Mouse (Mus musculus): Measurements from ENCODE around the gene Tmem97. TPM values are rescaled to one million over a fixed set of nuclear protein-coding genes. Genes with fewer than 3 reads are reported as not detected.

The Tmem97 gene
- polyA plus RNA-seq, 1 experiment from 2014 or later: 75.5 TPM

- Histone ChIP-seq H3K27ac (ENCODE audit: low read depth, low read length) (no peak overlapping the region), H3K4me1 (ENCODE audit: control insufficient read depth, insufficient read depth, low read length) (peaks cover 13% of the 10 kb centered on the region), H3K4me2 (no peak overlapping the region), H3K4me3 (ENCODE audit: low read depth, low read length) (no peak overlapping the region), H3K9me3 (ENCODE audit: control insufficient read depth, low read length) (no peaks in the 10 kb centered on the region), H3K9ac (ENCODE audit: low read length) (no peak overlapping the region), H3K27me3 (ENCODE audit: control insufficient read depth, insufficient read depth, low read length) (no peaks in the 10 kb centered on the region), H3K36me3 (ENCODE audit: control insufficient read depth, insufficient read depth, low read length) (peaks cover 2% of the 10 kb centered on the region; the same call in 1 of the 2 replicates)
- no peak for DNase-seq (ENCODE audit: low spot score, missing footprints)
- 82% methylated on average over 5 of the region's 5 CpGs for WGBS
- no peak for ATAC-seq (ENCODE audit: low FRiP score)
Measured at GRCm38 (mm10) chr11:78509148-78509547, 41.4 kb downstream of the Tmem97 start.

- H3K27me3 ChIP-seq (ENCODE audit: control insufficient read depth, insufficient read depth, low read length): no peaks in the 10 kb centered on the region
- ATAC-seq (ENCODE audit: low FRiP score): no peak
- H3K27ac ChIP-seq (ENCODE audit: low read depth, low read length): no peak overlapping the region
- no peak overlapping the region for H3K4me2 ChIP-seq
- no peak overlapping the region for H3K9ac ChIP-seq (ENCODE audit: low read length)
- no peaks in the 10 kb centered on the region for H3K9me3 ChIP-seq (ENCODE audit: control insufficient read depth, low read length)
- 83% methylated on average over 3 of the region's 3 CpGs for WGBS
- no peak overlapping the region for H3K4me3 ChIP-seq (ENCODE audit: low read depth, low read length)
- no peaks in the 10 kb centered on the region for H3K4me1 ChIP-seq (ENCODE audit: control insufficient read depth, insufficient read depth, low read length)
- no peak for DNase-seq (ENCODE audit: low spot score, missing footprints)
- H3K36me3 ChIP-seq (ENCODE audit: control insufficient read depth, insufficient read depth, low read length): peaks cover 2% of the 10 kb centered on the region; the same call in 1 of the 2 replicates
Measured at GRCm38 (mm10) chr11:78505430-78505829, 45.1 kb downstream of the Tmem97 start.

- Histone ChIP-seq H3K4me3 (ENCODE audit: low read depth, low read length) (no peak within 1 kb of the TSS), H3K4me2 (no peak within 1 kb of the TSS), H3K9ac (ENCODE audit: low read length) (no peak within 1 kb of the TSS), H3K9me3 (ENCODE audit: control insufficient read depth, low read length) (no peaks in the 10 kb centered on the region), H3K27me3 (ENCODE audit: control insufficient read depth, insufficient read depth, low read length) (no peaks in the 10 kb centered on the region), H3K27ac (ENCODE audit: low read depth, low read length) (no peak within 1 kb of the TSS), H3K36me3 (ENCODE audit: control insufficient read depth, insufficient read depth, low read length) (peaks cover 2% of the 10 kb centered on the region; the same call in 1 of the 2 replicates), H3K4me1 (ENCODE audit: control insufficient read depth, insufficient read depth, low read length) (peaks cover 10% of the 10 kb centered on the region; the same call in 1 of the 2 replicates)
- WGBS: 65% methylated on average over 7 of the region's 7 CpGs
- no peak for ATAC-seq (ENCODE audit: low FRiP score)
- no peak for DNase-seq (ENCODE audit: low spot score, missing footprints)
Measured at GRCm38 (mm10) chr11:78502909-78503650, 47.5 kb downstream of the Tmem97 start, which contains the start of gene Sebox. Gene Sebox, plus strand, starts transcription at chr11:78503447.

DNA sequence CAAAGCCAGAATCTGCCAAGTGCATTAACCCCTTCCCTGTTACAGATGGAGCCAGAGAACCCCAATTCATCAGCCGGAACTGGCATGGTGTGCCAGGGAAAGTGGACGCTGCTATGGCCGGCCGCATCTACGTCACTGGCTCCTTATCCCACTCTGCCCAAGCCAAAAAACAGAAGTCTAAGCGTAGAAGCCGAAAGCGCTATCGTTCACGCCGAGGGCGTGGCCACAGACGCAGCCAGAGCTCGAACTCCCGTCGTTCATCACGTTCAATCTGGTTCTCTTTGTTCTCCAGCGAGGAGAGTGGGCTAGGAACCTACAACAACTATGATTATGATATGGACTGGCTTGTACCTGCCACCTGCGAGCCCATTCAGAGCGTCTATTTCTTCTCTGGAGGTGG lies 49.0 kb downstream of the Tmem97 start:
- H3K4me1 ChIP-seq (ENCODE audit: control insufficient read depth, insufficient read depth, low read length): peaks cover 17% of the 10 kb centered on the region

GRCm38 (mm10) chr11:78500623-78501202 lies 49.9 kb downstream of the Tmem97 start:
- ATAC-seq (ENCODE audit: low FRiP score): no peak
- peak overlapping the region; percentile 14; the same call in 1 of the 2 replicates for H3K4me2 ChIP-seq

More for the DNA sequence above, 49.0 kb downstream of the Tmem97 start:
- no peak overlapping the region for H3K9ac ChIP-seq (ENCODE audit: low read length)
- WGBS: 84% methylated on average over 20 of the region's 20 CpGs
- no peaks in the 10 kb centered on the region for H3K9me3 ChIP-seq (ENCODE audit: control insufficient read depth, low read length)
- H3K4me3 ChIP-seq (ENCODE audit: low read depth, low read length): no peak overlapping the region
- no peaks in the 10 kb centered on the region for H3K36me3 ChIP-seq (ENCODE audit: control insufficient read depth, insufficient read depth, low read length)
- no peaks in the 10 kb centered on the region for H3K27me3 ChIP-seq (ENCODE audit: control insufficient read depth, insufficient read depth, low read length)
- no peak overlapping the region for H3K27ac ChIP-seq (ENCODE audit: low read depth, low read length)
- H3K4me2 ChIP-seq: no peak overlapping the region
- ATAC-seq (ENCODE audit: low FRiP score): no peak
- no peak for DNase-seq (ENCODE audit: low spot score, missing footprints)

DNA sequence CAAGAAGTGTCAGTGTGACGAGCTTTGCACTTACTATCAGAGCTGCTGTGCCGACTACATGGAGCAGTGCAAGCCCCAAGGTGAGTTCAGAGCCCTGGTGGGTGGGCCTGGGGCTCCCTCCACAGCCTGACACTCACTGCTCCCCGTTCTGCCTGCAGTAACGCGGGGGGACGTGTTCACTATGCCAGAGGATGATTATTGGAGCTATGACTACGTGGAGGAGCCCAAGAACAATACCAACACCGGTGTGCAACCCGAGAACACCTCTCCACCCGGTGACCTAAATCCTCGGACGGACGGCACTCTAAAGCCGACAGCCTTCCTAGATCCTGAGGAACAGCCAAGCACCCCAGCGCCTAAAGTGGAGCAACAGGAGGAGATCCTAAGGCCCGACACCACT lies 51.0 kb downstream of the Tmem97 start:
- DNase-seq (ENCODE audit: low spot score, missing footprints) (no peak), ATAC-seq (ENCODE audit: low FRiP score) (no peak)
- peak overlapping the region; percentile 57; the same call in 1 of the 2 replicates for H3K27ac ChIP-seq (ENCODE audit: low read depth, low read length)
- H3K4me2 ChIP-seq: peak overlapping the region; percentile 23
- 44% methylated on average over 16 of the region's 16 CpGs for WGBS
- peaks cover 27% of the 10 kb centered on the region for H3K4me1 ChIP-seq (ENCODE audit: control insufficient read depth, insufficient read depth, low read length)
- H3K36me3 ChIP-seq (ENCODE audit: control insufficient read depth, insufficient read depth, low read length): no peaks in the 10 kb centered on the region
- no peaks in the 10 kb centered on the region for H3K9me3 ChIP-seq (ENCODE audit: control insufficient read depth, low read length)
- peaks cover 8% of the 10 kb centered on the region for H3K27me3 ChIP-seq (ENCODE audit: control insufficient read depth, insufficient read depth, low read length)
- no peak overlapping the region for H3K9ac ChIP-seq (ENCODE audit: low read length)
- peak overlapping the region; percentile 6; the same call in 1 of the 2 replicates for H3K4me3 ChIP-seq (ENCODE audit: low read depth, low read length)

More at GRCm38 (mm10) chr11:78500623-78501202, 49.9 kb downstream of the Tmem97 start:
- no peak for DNase-seq (ENCODE audit: low spot score, missing footprints)
- Histone ChIP-seq H3K27me3 (ENCODE audit: control insufficient read depth, insufficient read depth, low read length) (peaks cover 5% of the 10 kb centered on the region), H3K4me1 (ENCODE audit: control insufficient read depth, insufficient read depth, low read length) (peaks cover 25% of the 10 kb centered on the region), H3K36me3 (ENCODE audit: control insufficient read depth, insufficient read depth, low read length) (no peaks in the 10 kb centered on the region), H3K4me3 (ENCODE audit: low read depth, low read length) (no peak overlapping the region), H3K9ac (ENCODE audit: low read length) (no peak overlapping the region), H3K27ac (ENCODE audit: low read depth, low read length) (no peak overlapping the region), H3K9me3 (ENCODE audit: control insufficient read depth, low read length) (no peaks in the 10 kb centered on the region)
- 76% methylated on average over 9 of the region's 9 CpGs for WGBS

GRCm38 (mm10) chr11:78499004-78499403 lies 51.6 kb downstream of the Tmem97 start, which contains the start of gene Vtn:
Gene Vtn, plus strand, starts transcription at chr11:78499091.
- Histone ChIP-seq H3K27me3 (ENCODE audit: control insufficient read depth, insufficient read depth, low read length) (peaks cover 8% of the 10 kb centered on the region), H3K36me3 (ENCODE audit: control insufficient read depth, insufficient read depth, low read length) (no peaks in the 10 kb centered on the region), H3K4me1 (ENCODE audit: control insufficient read depth, insufficient read depth, low read length) (peaks cover 27% of the 10 kb centered on the region), H3K27ac (ENCODE audit: low read depth, low read length) (peak within 1 kb of the TSS; percentile 79), H3K9me3 (ENCODE audit: control insufficient read depth, low read length) (no peaks in the 10 kb centered on the region), H3K4me2 (peak within 1 kb of the TSS; percentile 96), H3K9ac (ENCODE audit: low read length) (peak within 1 kb of the TSS; percentile 78), H3K4me3 (ENCODE audit: low read depth, low read length) (peak within 1 kb of the TSS; percentile 74)
- 35% methylated on average over 7 of the region's 7 CpGs for WGBS
- DNase-seq (ENCODE audit: low spot score, missing footprints) (peak; percentile 91), ATAC-seq (ENCODE audit: low FRiP score) (no peak)

DNA sequence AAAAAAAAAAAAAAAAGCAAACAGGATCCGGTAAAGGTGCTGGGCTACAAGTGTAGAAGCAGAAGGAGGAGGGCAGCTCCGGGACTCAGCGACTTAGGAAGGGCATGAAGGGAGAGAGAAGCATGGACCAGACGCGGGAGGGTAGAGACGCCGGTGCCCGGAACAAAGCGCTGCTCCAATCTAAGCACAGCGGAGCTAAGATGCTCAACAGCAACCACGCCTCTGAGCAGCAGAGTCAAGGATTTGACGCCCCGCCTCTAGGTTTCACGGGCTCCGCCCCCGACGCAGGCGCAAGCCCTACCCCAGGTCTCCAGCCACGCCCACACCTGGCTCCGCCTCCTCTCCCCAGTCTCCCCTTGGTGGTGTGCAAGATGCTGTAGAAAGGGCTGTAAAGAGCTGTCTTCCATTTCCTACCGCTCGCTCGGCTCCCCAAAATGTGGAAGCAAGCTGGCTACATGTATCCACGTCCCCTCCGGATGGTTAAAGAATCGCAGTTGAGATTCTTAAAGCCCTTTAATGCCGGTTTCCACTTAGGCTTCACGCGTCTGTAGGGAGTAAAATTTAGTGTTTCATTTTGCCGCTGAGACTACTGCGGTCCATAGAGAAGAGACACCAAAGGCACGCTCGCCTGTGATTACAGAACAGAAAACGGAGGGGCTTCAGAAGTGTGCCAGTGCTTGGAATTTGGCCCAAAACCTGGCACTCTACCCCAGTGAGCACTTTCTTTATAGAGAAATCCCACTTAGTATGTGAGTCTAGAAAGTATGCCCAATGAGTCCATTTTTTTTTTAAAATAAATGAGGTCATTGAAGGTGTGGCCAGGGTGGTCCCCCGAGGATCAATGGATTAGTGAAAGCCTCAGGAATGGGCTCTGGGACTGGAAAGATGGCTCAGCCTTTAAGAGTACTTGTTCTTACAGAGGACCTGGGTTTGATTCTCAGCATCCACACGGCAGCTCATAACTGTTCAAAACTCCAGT lies 52.7 kb downstream of the Tmem97 start, which contains the start of gene Sarm1:
TSS of gene Sarm1 (minus strand) at position 211 of the 979 bp plus-strand sequence.
- ATAC-seq (ENCODE audit: low FRiP score) (peak; percentile 97), DNase-seq (ENCODE audit: low spot score, missing footprints) (peak; percentile 99)
- H3K9me3 ChIP-seq (ENCODE audit: control insufficient read depth, low read length): no peaks in the 10 kb centered on the region
- peak within 1 kb of the TSS; percentile 78 for H3K9ac ChIP-seq (ENCODE audit: low read length)
- H3K4me2 ChIP-seq: peak within 1 kb of the TSS; percentile 96
- WGBS: 3% methylated on average over 35 of the region's 36 CpGs
- peak within 1 kb of the TSS; percentile 74 for H3K4me3 ChIP-seq (ENCODE audit: low read depth, low read length)
- peaks cover 27% of the 10 kb centered on the region for H3K4me1 ChIP-seq (ENCODE audit: control insufficient read depth, insufficient read depth, low read length)
- H3K27ac ChIP-seq (ENCODE audit: low read depth, low read length): peak within 1 kb of the TSS; percentile 79
- no peaks in the 10 kb centered on the region for H3K36me3 ChIP-seq (ENCODE audit: control insufficient read depth, insufficient read depth, low read length)
- peaks cover 8% of the 10 kb centered on the region for H3K27me3 ChIP-seq (ENCODE audit: control insufficient read depth, insufficient read depth, low read length)
